Mouse (Mus musculus) bone marrow, adult 2 months (tissue): ENCODE results near the gene Hal. TPM values are rescaled to one million over a fixed set of nuclear protein-coding genes. Genes with fewer than 3 reads are reported as not detected.
A peak's percentile ranks its signal among the peaks of the same experiment; 100 is the strongest.
"Not testable (repeated sequence)": the region's sequence is repeated elsewhere in the genome, so short reads cannot be mapped to it uniquely, and the experiment has no call there.

ENCODE experiments used
- H3K27ac ChIP-seq: fragments of 200-500 bp; 2 replicates; pipeline ENCODE4 v1.5.1; 2012; ENCODE audit warnings: low read depth, mild to moderate bottlenecking, control low read depth, inconsistent platforms, low read length; ENCODE audit not compliant: control insufficient read depth, poor library complexity, insufficient read depth
- H3K4me1 ChIP-seq: fragments of 200-500 bp; 2 replicates; pipeline ENCODE4 v1.6.1; 2011; ENCODE audit warnings: low read length; ENCODE audit not compliant: control insufficient read depth, insufficient read depth
- H3K4me3 ChIP-seq: fragments of 200-500 bp; replicated peaks from 2 replicates; pipeline ENCODE3; 2011; ENCODE audit warnings: mild to moderate bottlenecking, low read depth, low read length, control low read depth; ENCODE audit not compliant: control insufficient read depth
- CTCF ChIP-seq: fragments of 200-500 bp; IDR thresholded peaks from 2 replicates; pipeline ENCODE4 v1.5.1; 2011; ENCODE audit warnings: low read length, control low read depth; ENCODE audit not compliant: control insufficient read depth, insufficient read depth
- POLR2A ChIP-seq: fragments of 200-500 bp; IDR thresholded peaks from 2 replicates; pipeline ENCODE4 v1.6.1; 2011; ENCODE audit warnings: low read depth, mild to moderate bottlenecking, control low read depth, low read length, borderline replicate concordance; ENCODE audit not compliant: control insufficient read depth
- WGBS: fragments of 180-500 bp; shearing (Covaris S2); methylation state at CpG from one replicate; pipeline ENCODE4 v1.1.7; 2018; 5-methylcytosine and 5-hydroxymethylcytosine counted together
- polyA plus RNA-seq: library from polyadenylated mRNA; stranded (reverse); fragments of >200 nt; gene quantifications from 2 replicates; pipeline ENCODE4 v1.2.4, GENCODE M21; 2011; ENCODE audit warnings: low replicate concordance; ENCODE audit not compliant: missing spikeins, insufficient read depth, insufficient read length

The Hal gene
- polyA plus RNA-seq, 1 experiment: 6.1 TPM

GRCm38 (mm10) chr10:93541585-93541984 is 53.0 kb downstream of the Hal start:
- WGBS: 70% methylated on average over 1 of the region's 1 CpGs
- peaks cover 6% of the 10 kb centered on the region for H3K4me1 ChIP-seq
- TF ChIP-seq CTCF (no peak), POLR2A (no peak)
- H3K27ac ChIP-seq: no peak overlapping the region
- H3K4me3 ChIP-seq: no peak overlapping the region

GRCm38 (mm10) chr10:93542356-93542755 is 53.8 kb downstream of the Hal start:
- Histone ChIP-seq H3K27ac (no peak overlapping the region), H3K4me1 (peaks cover 6% of the 10 kb centered on the region), H3K4me3 (no peak overlapping the region)
- WGBS: 39% methylated on average over 4 of the region's 4 CpGs
- TF ChIP-seq POLR2A (no peak), CTCF (no peak)

GRCm38 (mm10) chr10:93543176-93543575 is 54.6 kb downstream of the Hal start:
- H3K4me3 ChIP-seq: no peak overlapping the region
- H3K27ac ChIP-seq: no peak overlapping the region
- TF ChIP-seq POLR2A: no peak
- TF ChIP-seq CTCF: no peak
- peaks cover 6% of the 10 kb centered on the region for H3K4me1 ChIP-seq
- 82% methylated on average over 6 of the region's 6 CpGs for WGBS

GRCm38 (mm10) chr10:93544172-93544571 is 55.6 kb downstream of the Hal start:
- H3K27ac ChIP-seq: no peak overlapping the region
- peaks cover 6% of the 10 kb centered on the region for H3K4me1 ChIP-seq
- H3K4me3 ChIP-seq: no peak overlapping the region
- no peak for TF ChIP-seq CTCF
- no peak for TF ChIP-seq POLR2A
- WGBS: 77% methylated on average over 5 of the region's 5 CpGs

GRCm38 (mm10) chr10:93547741-93548270 is 59.2 kb downstream of the Hal start:
- WGBS: 89% methylated on average over 4 of the region's 4 CpGs
- Histone ChIP-seq H3K4me1 (no peaks in the 10 kb centered on the region), H3K4me3 (no peak overlapping the region), H3K27ac (no peak overlapping the region)
- no peak for TF ChIP-seq POLR2A
- TF ChIP-seq CTCF: no peak

- no peak overlapping the region for H3K4me3 ChIP-seq
- no peaks in the 10 kb centered on the region for H3K4me1 ChIP-seq
- 10% methylated on average over 7 of the region's 7 CpGs for WGBS
- no peak overlapping the region for H3K27ac ChIP-seq
- TF ChIP-seq CTCF (peak; percentile 97), POLR2A (no peak)
Observed at GRCm38 (mm10) chr10:93548991-93549390, 60.4 kb downstream of the Hal start.

GRCm38 (mm10) chr10:93549821-93550220 is 61.3 kb downstream of the Hal start:
- 88% methylated on average over 10 of the region's 10 CpGs for WGBS
- Histone ChIP-seq H3K4me3 (no peak overlapping the region), H3K4me1 (no peaks in the 10 kb centered on the region), H3K27ac (no peak overlapping the region)
- no peak for TF ChIP-seq POLR2A
- no peak for TF ChIP-seq CTCF

- no peaks in the 10 kb centered on the region for H3K4me1 ChIP-seq
- H3K27ac ChIP-seq: no peak overlapping the region
- no peak for TF ChIP-seq POLR2A
- no peak for TF ChIP-seq CTCF
- 58% methylated on average over 8 of the region's 8 CpGs for WGBS
- H3K4me3 ChIP-seq: no peak overlapping the region
Observed at GRCm38 (mm10) chr10:93552596-93552995, 64.0 kb downstream of the Hal start.

- not testable (repeated sequence) for H3K4me1 ChIP-seq, H3K27ac ChIP-seq
- WGBS: 44% methylated on average over 2 of the region's 2 CpGs
Observed at GRCm38 (mm10) chr10:93557971-93558370, 69.4 kb downstream of the Hal start.

GRCm38 (mm10) chr10:93559786-93560185 is 71.2 kb downstream of the Hal start:
- no peak for TF ChIP-seq POLR2A
- no peak for TF ChIP-seq CTCF
- WGBS: 82% methylated on average over 9 of the region's 9 CpGs
- no peak overlapping the region; the same call in 1 of the 2 replicates for H3K27ac ChIP-seq
- no peaks in the 10 kb centered on the region for H3K4me1 ChIP-seq
- H3K4me3 ChIP-seq: no peak overlapping the region

More at GRCm38 (mm10) chr10:93557971-93558370, 69.4 kb downstream of the Hal start:
- not testable (repeated sequence) for H3K4me3 ChIP-seq
